Mouse (Mus musculus): ENCODE results near the gene Map3k9. TPM values are rescaled to one million over a fixed set of nuclear protein-coding genes. Genes with fewer than 3 reads are reported as not detected.

Gene Map3k9
- 10 to 100 TPM; 47.4 to 55.0 TPM for total RNA-seq (2021)
- long read RNA-seq, partial matches to known transcripts, result 4 of 5 reads
- long read RNA-seq, other reads (novel, unspliced or antisense), result 0 of 5 reads

GRCm38 (mm10) chr12:81781105-81781909 lies at the start of gene Map3k9:
Map3k9 (minus strand) TSS chr12:81781175.
- DNase-seq (ENCODE audit: low spot score in 2 of 2), result peak; percentile 95 to 97

DNA sequence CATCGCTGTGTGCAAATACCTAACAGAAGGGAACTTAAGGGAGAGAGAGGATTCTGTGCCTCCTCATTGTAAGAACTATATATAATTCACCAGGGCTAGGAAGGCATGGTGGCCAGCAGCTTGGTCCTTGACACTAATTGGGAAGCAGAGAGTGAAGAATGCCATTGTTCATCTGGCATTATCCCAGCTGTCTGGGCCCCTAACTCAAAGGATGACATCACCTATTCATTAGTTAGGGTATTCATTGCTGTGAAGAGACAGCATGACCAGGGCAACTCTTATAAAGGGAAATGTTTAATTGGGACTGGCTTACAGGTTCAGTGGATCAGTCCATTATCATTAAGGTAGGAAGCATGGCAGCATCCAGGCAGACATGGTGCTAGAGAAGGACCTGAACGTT lies 47.4 kb upstream of the Map3k9 start:
- no peak for DNase-seq (ENCODE audit: low spot score in 2 of 2)

DNA sequence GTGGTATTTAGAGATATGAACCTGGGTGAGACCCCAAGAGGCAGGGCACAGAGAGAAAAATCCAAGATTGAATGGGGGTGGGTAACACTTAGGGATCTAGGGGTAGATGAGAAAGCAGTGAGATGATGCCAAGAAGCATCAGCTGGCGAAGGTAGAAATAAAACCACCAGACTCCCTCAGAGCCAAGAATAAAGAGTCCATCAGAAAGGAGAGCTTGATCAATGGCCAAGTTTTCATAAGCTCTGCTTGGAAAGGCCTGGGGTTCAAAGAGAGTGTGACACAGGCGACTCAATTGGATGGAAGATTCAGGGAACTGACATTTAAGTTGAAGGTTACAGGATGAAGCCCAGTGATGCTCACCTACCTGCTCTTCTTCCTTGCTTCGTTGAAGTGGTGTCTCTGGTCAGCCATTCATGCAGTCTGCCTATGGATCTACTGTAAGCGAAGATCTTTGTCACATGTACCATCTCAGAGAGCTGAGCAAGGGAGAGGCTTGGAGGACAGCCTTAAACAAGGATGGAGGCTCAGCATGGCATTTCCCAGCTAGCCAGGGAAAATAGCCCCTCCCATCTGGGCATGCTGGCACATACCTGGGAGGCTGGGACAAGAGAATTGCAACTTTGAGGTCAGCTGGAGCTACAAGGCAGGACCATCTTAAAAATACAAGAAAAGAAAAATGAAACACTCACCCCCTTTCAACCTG lies 42.0 kb upstream of the Map3k9 start:
- no peak for DNase-seq (ENCODE audit: low spot score in 2 of 2)

DNA sequence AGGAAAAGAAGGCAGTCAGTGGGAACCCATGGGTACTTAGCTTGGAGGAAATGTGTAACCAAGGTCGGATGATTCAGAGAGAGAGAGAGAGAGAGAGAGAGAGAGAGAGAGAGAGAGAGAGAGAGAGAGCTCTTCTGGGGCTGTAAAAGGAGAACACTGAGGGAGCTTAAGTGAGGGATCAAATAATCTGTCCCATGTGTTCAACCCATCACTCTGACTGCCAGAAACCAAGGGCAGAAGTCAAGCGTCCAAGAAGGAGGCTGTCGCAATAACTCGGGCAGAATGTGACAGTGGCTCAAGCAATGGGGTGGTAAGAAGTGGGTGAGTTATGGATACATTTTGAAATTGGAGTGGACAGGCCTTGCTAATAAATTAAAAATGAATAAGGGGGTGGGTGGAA lies 41.2 kb upstream of the Map3k9 start:
- DNase-seq (ENCODE audit: low spot score in 2 of 2), result no peak

- DNase-seq (ENCODE audit: low spot score in 2 of 2), result peak in 1 of 2 experiments; percentile 29
Observed at GRCm38 (mm10) chr12:81820700-81821099, 39.7 kb upstream of the Map3k9 start.

DNA sequence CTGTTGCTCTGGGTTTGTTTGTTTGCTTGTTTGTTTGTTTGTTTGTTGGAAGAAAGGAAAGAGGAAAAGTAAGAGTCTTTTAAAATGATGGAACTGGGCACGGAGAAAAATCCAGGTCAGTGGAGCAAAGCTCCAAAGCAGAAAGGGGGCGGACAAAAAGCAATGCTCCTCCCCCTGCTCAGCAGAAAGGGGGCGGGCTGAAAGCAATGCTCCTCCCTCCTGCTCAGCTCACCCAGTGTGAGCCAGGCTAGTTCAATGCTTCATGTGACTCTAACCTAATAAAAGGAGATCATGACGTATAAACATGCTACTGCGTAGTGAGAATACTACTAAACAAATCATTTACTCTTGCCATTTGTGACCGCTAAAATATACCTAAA lies 36.1 kb upstream of the Map3k9 start:
- no peak for DNase-seq (ENCODE audit: low spot score in 2 of 2)

DNA sequence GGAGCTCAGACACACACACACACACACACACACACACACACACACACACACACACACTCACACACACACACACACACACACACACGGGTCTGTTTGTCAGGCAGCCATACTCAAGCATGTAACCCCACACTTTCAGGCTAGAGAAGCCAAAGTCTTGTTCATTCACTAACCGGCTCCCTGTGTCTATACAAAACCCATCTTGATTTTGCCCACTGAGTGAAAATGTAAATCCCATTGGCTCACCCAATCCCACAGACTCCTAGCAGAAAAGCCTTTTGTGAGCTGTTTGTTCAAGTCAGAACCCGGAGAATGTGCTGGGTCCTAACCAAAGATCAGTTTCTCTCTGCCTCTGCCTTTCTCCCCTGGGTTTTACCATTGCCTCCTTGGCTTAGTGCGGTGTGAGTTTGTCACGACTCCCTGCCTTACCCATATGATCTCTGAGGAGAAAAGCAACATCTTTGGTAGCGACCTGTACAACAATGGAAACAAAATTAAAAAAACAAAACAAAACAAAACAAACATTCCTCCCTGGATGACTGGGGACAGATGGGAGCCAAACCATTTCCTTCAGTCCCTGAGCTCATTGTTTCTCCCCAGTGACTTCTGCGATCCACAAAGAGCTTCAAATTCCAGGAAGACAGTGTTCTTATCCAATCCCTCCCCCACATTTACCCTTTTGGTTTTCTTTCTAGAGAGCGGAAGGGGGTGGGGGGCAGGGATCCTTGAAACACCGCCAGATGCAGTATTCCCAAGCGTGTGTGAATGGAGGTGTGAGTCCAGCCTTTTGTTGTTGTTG lies 35.6 kb upstream of the Map3k9 start:
- DNase-seq (ENCODE audit: low spot score in 2 of 2), result no peak

GRCm38 (mm10) chr12:81814742-81815141 lies 33.8 kb upstream of the Map3k9 start:
- DNase-seq (ENCODE audit: low spot score in 2 of 2), result no peak

DNA sequence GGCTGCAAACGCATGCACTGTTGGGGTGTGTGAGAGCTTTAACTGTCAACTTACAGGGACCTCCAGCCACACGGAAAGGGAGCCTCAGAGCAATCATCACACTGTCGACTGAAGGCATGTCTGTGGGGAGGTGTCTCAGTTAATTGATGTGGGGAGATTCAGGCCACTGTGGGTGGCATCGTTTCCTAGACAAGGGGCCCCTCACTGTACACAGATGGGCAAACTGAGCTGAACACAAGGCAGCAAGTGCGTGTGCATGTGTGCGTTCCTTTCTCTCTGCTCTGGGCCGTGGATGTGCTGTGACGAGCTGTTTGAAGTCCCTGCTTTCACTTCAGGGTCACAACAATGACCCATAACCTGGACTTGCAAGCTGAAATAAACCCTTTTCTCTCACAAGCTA lies 29.4 kb upstream of the Map3k9 start:
- DNase-seq (ENCODE audit: low spot score in 2 of 2), result no peak

GRCm38 (mm10) chr12:81808596-81808995 lies 27.6 kb upstream of the Map3k9 start:
- DNase-seq (ENCODE audit: low spot score in 2 of 2), result no peak

GRCm38 (mm10) chr12:81807953-81808352 lies 27.0 kb upstream of the Map3k9 start:
- no peak for DNase-seq (ENCODE audit: low spot score in 2 of 2)

DNA sequence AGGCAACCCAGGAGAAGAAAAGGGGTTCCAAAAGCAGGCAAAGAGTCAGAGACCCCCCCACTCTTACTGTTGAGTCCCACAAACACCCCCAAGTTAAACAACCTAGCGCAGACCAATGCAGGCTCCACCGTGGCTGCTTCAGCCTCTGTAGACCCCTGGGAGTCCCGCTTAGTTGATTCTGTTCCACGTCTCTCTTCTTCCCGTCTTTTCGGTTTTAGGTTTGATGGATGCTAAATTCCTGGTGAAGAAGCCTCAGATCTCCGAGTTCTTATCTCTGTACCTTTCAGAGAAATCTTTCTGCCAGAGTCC lies 26.5 kb upstream of the Map3k9 start:
- DNase-seq (ENCODE audit: low spot score in 2 of 2), result no peak

DNA sequence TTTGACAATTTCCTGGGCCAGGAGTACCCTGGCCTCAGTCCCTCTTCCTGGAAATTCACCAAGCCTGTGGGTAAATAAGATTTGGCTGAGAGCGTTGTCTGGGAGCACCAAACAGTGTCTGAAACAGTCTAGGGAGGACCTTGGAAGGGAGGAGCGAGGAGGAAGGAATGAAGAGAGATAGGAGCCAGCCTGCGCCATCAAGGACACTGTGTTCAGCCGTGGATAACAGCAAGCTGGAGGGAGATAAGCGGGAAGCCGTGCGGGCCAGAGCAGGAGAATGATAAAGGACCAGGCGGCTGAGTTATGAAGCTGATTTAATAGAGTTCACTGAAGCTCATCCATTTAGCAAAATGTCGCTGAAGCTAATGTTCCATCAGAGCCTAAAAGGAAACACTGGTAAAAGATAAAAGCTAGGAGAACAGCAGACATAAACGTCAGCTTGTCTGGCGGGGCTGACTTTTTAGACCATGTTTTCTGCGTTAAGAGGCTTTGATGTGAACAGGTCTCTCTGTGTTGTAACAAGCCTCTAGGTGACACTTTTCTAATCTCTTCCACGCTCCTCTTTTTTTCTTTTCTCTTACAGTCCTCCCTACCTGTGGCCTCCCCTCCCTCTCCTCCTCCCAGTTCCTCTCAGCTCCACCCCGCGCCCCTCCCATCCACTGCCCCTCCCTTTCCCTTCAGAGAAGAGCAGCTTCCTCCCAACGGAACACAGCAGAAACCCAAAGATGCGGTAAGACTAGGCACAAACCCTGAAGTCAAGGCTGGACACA lies 26.0 kb upstream of the Map3k9 start:
- no peak for DNase-seq (ENCODE audit: low spot score in 2 of 2)

DNA sequence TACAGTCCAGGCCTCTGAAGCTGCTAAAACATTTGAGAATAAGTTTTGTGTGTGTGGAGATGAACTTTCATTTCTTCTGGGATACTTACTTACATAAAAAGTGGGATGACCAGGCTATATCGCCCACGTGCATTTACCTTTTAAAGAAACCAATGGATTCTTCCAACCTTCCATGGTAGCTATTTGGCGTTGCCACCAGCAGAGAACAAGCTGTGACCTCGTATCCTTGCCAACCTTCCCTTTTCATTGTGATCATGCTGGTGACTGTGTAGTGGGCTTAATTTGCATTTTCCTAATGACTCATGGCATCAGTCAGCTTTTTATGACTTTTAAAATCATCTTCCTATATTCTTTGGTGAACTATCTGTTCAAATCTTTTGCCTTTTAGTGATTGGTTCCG lies 25.1 kb upstream of the Map3k9 start:
- no peak for DNase-seq (ENCODE audit: low spot score in 2 of 2)

DNA sequence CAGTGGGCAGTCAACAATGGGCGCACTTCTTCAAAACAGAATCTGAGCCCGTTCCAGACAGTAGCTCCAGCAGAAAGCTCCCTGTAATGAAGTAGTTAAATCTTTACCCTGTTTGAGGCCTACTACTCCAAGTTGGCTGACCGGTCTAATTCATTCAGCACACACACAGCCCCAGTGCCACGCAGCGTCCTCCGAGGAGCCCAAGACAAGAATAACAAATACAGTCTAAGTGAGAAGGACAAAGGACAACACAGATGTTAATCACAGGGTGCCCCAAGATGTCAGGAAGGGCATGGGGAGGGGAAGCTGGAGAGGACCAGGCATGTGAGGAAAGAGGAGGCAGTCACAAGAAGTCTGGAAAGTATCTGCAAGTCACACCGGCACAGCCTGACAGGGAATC lies 22.8 kb upstream of the Map3k9 start:
- DNase-seq (ENCODE audit: low spot score in 2 of 2), result no peak

DNA sequence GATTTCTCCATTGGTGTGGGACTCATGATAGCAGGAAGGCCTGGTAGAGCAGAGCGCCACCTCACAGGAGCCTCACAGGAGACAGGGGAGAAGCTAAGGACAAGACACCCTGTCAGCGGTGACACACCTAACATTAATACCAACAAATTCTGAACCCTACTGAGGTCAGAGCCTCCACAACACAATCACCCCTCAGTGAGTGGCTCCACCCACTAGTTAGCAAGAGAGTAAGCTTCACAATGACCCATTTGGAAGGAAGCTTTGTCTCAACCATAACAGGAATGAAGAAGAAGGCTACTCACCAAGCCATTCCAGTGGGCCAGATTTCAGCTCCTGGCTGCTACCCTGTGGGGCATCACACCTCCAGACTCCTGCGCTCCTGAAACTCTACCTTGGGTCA lies 22.0 kb upstream of the Map3k9 start:
- no peak for DNase-seq (ENCODE audit: low spot score in 2 of 2)

GRCm38 (mm10) chr12:81801134-81801533 lies 20.2 kb upstream of the Map3k9 start:
- DNase-seq (ENCODE audit: low spot score in 2 of 2), result no peak

DNA sequence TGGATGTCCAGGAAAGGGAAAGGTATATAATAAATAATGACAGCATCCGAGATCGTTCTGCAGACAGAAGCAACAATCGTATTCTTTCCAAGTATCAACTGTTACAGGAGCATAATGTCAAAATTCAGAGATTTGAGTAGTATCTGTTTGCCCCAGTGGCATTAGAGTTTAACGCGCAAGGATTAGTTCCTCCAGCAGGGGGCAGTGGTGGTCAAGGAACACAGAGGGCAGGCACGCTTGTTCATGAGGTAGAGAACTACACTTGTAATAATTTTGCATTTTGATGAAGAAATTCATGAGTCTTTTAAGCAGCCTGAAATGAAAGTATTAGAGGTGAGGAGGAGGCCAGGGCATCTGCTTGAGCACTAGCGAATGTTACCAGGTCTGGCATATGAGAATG lies 15.6 kb upstream of the Map3k9 start:
- peak; percentile 91 to 94 for DNase-seq (ENCODE audit: low spot score in 2 of 2)

- no peak for DNase-seq (ENCODE audit: low spot score in 2 of 2)
Observed at GRCm38 (mm10) chr12:81792511-81793218, 11.7 kb upstream of the Map3k9 start.

- DNase-seq (ENCODE audit: low spot score in 2 of 2), result no peak
Observed at GRCm38 (mm10) chr12:81789499-81789898, 8.5 kb upstream of the Map3k9 start.

DNA sequence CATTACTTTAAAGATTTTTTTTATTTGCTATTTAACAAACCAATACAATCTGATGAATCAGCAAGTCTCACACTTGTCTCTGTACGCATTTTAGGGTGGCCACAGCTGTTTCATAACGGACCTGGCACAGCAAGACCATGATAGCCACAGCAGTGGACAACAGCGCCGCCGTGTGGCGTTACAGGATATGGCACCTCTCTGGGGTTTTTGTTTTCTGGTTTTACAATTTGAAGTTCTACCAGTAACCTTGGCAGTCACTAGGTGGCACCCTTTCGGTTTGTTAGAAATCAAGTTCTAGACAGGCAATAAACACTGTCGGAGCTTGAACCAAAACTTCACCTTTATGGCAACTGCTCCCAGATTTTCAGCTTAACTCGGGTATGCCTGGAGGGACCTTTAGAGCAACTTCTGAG lies 7.7 kb upstream of the Map3k9 start:
- DNase-seq (ENCODE audit: low spot score in 2 of 2), result peak; percentile 96 to 98
